Mouse (Mus musculus): ENCODE data around the gene Sprr2f.

Sprr2f gene

GRCm38 (mm10) chr3:92364887-92365286, at the start of gene Sprr2f:
Gene Sprr2f, plus strand, starts transcription at chr3:92365187.
- no peak for DNase-seq (ENCODE audit: low read depth, low spot score)

DNA sequence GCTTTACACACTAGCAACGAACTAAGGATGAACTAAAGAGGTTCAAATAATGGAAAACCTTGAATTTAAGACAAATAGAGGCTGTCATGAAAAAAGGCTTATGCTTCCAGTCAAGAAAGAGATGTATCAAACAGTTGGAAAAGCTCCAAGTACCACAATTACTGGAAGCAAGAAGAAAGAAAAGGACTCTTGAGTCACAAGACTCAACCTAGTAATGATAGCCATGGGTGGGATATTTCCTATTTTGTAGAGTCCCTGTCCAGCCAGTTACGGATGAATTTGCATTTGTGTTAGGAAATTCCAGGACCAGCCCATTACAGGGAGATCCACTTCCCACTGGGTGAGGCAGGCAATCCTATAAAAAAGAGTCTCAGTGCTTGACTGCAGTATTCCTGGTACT, 48.7 kb upstream of the Sprr2f start, which contains the start of gene Sprr2b:
Gene Sprr2b, plus strand, starts transcription at position 301 of the 400 bp plus-strand sequence.
- no peak for DNase-seq (ENCODE audit: low read depth, low spot score)

DNA sequence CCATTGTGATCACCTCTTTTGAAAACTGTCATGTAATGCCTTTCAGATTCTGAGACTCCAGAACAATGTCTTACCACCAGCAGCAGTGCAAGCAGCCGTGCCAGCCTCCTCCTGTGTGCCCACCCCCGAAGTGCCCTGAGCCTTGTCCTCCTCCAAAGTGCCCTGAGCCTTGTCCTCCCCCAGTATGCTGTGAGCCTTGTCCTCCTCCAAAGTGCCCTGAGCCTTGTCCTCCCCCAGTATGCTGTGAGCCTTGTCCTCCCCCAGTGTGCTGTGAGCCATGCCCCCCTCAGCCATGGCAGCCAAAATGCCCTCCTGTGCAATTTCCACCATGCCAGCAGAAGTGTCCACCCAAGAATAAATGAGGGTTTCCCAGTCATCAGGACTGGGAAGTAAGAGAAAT, 47.6 kb upstream of the Sprr2f start:
- DNase-seq (ENCODE audit: low read depth, low spot score) = no peak

DNA sequence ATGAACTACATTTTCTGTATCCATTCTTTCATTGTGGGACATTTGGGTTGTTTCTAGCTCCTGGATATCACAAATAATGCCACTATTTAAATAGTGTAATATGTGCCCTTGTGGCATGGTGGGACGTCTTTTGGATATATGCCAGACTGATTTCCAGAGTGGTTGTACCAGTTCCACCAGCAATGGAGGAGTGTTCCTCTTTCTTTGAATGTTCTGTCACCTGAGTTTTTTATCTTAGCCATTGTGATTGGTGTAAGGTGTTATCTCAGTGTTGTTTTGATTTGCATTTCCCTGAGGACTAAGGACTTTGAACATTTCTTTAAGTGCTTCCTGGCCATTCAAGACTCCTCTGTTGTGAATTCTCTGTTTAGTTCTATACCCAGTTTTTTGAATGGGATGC, 28.7 kb upstream of the Sprr2f start:
- no peak for DNase-seq (ENCODE audit: low read depth, low spot score)

DNA sequence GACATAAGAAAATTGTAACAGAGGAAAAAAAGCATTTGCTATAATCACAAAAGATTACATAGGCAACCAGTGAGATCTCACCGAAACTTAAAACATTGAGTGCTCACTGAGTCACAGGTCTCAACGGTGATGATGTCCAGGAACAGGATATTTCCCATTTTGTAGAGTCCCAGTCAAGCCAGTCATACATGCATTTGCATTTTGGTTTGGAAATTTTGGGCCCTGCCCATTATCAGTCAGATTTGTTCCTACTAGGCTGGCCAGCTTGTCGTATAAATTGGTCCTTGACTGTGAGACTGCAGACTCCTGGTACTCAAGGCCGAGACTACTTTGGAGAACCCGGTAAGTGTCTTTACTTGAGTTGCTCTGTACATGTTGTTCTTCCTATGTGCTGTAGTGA, 26.1 kb upstream of the Sprr2f start, which contains the start of gene Sprr2d:
Gene Sprr2d, plus strand, starts transcription at position 301 of the 400 bp plus-strand sequence.
- no peak for DNase-seq (ENCODE audit: low read depth, low spot score)

DNA sequence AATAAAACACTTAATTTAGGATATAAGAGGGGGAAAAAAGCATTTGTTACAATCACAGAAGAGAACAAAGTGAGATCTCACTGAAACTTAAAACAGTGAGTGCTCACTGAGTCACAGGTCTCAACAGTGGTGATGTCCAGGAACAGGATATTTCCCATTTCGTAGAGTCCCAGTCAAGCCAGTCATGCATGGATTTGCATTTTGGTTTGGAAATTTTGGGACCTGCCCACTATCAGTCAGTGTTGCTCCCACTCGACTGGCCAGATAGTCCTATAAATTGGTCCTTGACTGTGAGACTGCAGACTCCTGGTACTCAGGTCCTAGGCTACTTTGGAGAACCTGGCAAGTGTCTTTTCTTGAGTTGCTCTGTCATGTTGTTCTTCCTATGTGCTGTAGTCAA, 13.1 kb upstream of the Sprr2f start, which contains the start of gene Sprr2e:
Gene Sprr2e, plus strand, starts transcription at position 301 of the 400 bp plus-strand sequence.
- DNase-seq (ENCODE audit: low read depth, low spot score) = no peak

GRCm38 (mm10) chr3:92361619-92362018, 3.4 kb upstream of the Sprr2f start:
- DNase-seq (ENCODE audit: low read depth, low spot score) = no peak

GRCm38 (mm10) chr3:92373613-92374012, 8.6 kb downstream of the Sprr2f start:
- DNase-seq (ENCODE audit: low read depth, low spot score) = no peak

DNA sequence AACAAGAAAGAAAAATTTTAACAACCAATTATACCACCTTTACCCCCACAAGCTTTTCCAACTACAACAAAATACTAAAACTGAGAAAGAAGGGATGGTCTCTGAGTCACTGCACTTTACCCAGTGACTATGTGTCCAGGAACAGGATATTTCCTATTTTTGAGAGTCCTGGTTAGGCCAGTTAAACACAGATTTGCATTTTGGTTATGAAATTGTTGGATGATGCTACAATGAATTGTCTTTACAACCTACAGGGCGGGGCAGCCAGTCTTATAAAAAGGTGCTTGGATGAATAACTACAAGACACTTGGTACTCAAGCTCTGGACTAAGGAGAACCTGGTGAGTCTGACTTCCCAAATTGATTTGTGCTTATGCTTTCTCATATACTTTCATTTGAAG, 20.4 kb downstream of the Sprr2f start, which contains the start of gene Sprr2h:
Gene Sprr2h, plus strand, starts transcription at position 301 of the 400 bp plus-strand sequence.
- no peak for DNase-seq (ENCODE audit: low read depth, low spot score)

GRCm38 (mm10) chr3:92394301-92394700, 29.3 kb downstream of the Sprr2f start:
- no peak for DNase-seq (ENCODE audit: low read depth, low spot score)

GRCm38 (mm10) chr3:92407691-92408090, 42.7 kb downstream of the Sprr2f start, which contains the start of gene Sprr2i:
Gene Sprr2i, plus strand, starts transcription at chr3:92407991.
- DNase-seq (ENCODE audit: low read depth, low spot score) = no peak
